Mouse (Mus musculus) bone marrow, adult 2 months (tissue): ENCODE measurements around the gene Igfbp2.

Source experiments
- CTCF ChIP-seq: fragments of 200-500 bp; IDR thresholded peaks from 2 replicates; pipeline ENCODE4 v1.5.1; 2011; ENCODE audit warnings: low read length, control low read depth; ENCODE audit not compliant: control insufficient read depth, insufficient read depth
- POLR2A ChIP-seq: fragments of 200-500 bp; IDR thresholded peaks from 2 replicates; pipeline ENCODE4 v1.6.1; 2011; ENCODE audit warnings: low read depth, mild to moderate bottlenecking, control low read depth, low read length, borderline replicate concordance; ENCODE audit not compliant: control insufficient read depth

GRCm38 (mm10) chr1:72863692-72864091, 39.4 kb downstream of the Igfbp2 start:
- TF ChIP-seq POLR2A (no peak), CTCF (no peak)
